8 mouse cellular contexts compared by ENCODE assay signal in the genomic region with DNA sequence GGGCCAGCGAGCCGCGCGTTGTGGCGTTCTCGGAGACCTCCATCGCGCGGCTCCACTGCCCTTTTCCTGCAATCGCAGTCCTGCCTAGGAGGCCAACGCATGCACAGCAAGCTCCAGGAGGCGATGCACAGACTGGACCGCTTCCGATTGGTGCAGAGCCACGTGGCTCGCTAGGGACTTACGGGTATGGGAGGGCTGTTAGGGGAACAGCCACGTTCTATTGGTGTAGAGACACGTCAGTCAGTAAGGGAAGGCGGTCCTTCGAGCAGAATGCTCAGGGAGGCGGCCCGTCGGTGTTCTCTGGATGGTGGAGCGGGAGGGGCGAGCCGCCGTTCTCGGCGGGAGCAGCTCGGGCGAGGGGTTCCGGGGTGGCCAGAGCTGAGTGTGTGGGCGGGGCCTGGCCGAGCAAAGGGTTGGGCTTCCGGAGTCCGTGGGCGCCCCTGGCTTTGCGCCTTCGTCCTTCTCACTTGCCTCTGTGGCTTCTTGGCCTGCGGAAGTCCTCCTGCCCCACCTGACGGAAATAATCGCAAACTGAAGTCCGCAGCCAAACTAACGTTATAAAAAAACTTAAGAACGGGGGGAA. TPM values are rescaled to one million over a fixed set of nuclear protein-coding genes. Genes with fewer than 3 reads are reported as not detected.
A peak's percentile ranks its signal among the peaks of the same experiment; 100 is the strongest.
DNase-seq lines count a peak whose midpoint lies in the region; ATAC-seq lines count a peak whose summit lies in the region.

A gene (minus strand): TSS at position 164 of the 583 bp plus-strand sequence.

- H3K4me2 ChIP-seq in hindbrain, embryonic 16.5 days (ENCODE audit: low read length) = peak within 1 kb of the TSS; percentile 91

- no peaks in the 10 kb centered on the region; the same call in 1 of the 2 replicates for H3K79me2 ChIP-seq in macrophage (ENCODE audit: inconsistent target)

- peak within 1 kb of the TSS; percentile 75 for H3K4me3 ChIP-seq in hindbrain, embryonic 16.5 days (ENCODE audit: low read length)
- peak within 1 kb of the TSS; percentile 74 for H3K4me3 ChIP-seq in macrophage (ENCODE audit: inconsistent target)

- peak; percentile 100 for DNase-seq in WW6 (ENCODE audit: low read depth, low spot score)
- peak; percentile 98 to 99 for DNase-seq in cerebellum, postnatal 4 days (ENCODE audit: low spot score in 2 of 2)
- DNase-seq in gastrocnemius, adult 18-20 months (ENCODE audit: low spot score) = peak; percentile 100
- DNase-seq in left cerebral cortex, adult 18-20 months (ENCODE audit: low spot score in 2 of 2) = peak; percentile 99
- peak; percentile 99 for DNase-seq in right cerebral cortex, adult 18-20 months
- DNase-seq in urinary bladder, postnatal 10 days (ENCODE audit: low spot score) = peak; percentile 98

- ATAC-seq in hindbrain, embryonic 16.5 days = peak; percentile 100

- no peaks in the 10 kb centered on the region for H3K27me3 ChIP-seq in hindbrain, embryonic 16.5 days (replicated peaks; ENCODE audit: control insufficient read depth, insufficient read depth, low read length)

- H3K9me3 ChIP-seq in hindbrain, embryonic 16.5 days (ENCODE audit: control insufficient read depth, low read length) = no peaks in the 10 kb centered on the region

- H3K4me1 ChIP-seq in hindbrain, embryonic 16.5 days (ENCODE audit: control insufficient read depth, insufficient read depth, low read depth, low read length) = peaks cover 7% of the 10 kb centered on the region; the same call in 1 of the 2 replicates

- WGBS in hindbrain, embryonic 16.5 days = under 1% methylated on average over 46 of the region's 46 CpGs
- WGBS in macrophage (ENCODE audit: missing documents) = 1% methylated on average over 44 of the region's 46 CpGs

- no peaks in the 10 kb centered on the region for H3K36me3 ChIP-seq in hindbrain, embryonic 16.5 days (ENCODE audit: control insufficient read depth, insufficient read depth, low read length)
- H3K36me3 ChIP-seq in macrophage (ENCODE audit: inconsistent target) = peaks cover 11% of the 10 kb centered on the region; the same call in 1 of the 2 replicates

- peak within 1 kb of the TSS; percentile 86 for H3K9ac ChIP-seq in hindbrain, embryonic 16.5 days (ENCODE audit: low read depth, low read length)

- peak within 1 kb of the TSS; percentile 96 for H3K27ac ChIP-seq in hindbrain, embryonic 16.5 days (ENCODE audit: low read depth, low read length)
- H3K27ac ChIP-seq in macrophage = peak within 1 kb of the TSS; percentile 86

RNA-seq across cellular contexts. Expression of the gene that starts here (rescaled TPM):
- total RNA-seq in gastrocnemius, adult 18-20 months (2021) = 1 to 10 TPM; 2.3 to 2.9 TPM
- polyA plus RNA-seq in hindbrain, embryonic 16.5 days (2015; fragmentation: Nextera tagmentation; extraction: Ambion mirVana) = 7.3 and 7.8 TPM in 2 replicates
- total RNA-seq in left cerebral cortex, adult 18-20 months (2021) = 1 to 10 TPM; 5.5 to 7.0 TPM
- 10 to 100 TPM in 22 of 26 experiments, 1 to 10 TPM in 4; 1.8 to 34.8 (median 24.6) TPM for total RNA-seq in macrophage (2018; cell fraction: chromatin; rRNA removed)
- total RNA-seq in macrophage (2018; cell fraction: cytosol; rRNA removed) = 1 to 10 TPM in 24 of 26 experiments, under 1 TPM in 2; 0.62 to 3.8 (median 2.2) TPM
- 10 to 100 TPM in 16 of 26 experiments, 1 to 10 TPM in 10; 2.5 to 22.5 (median 12.6) TPM for total RNA-seq in macrophage (2018; cell fraction: nucleus; rRNA removed)
- polyA plus RNA-seq in macrophage (2018) = 2.3 to 3.5 TPM (median 2.8 TPM) in 3 replicates

Comparison
In these comparisons a context has a peak if more than half of its experiments do, and no peak if none do; other contexts are left out.
1. Peak in every context shown above with its lines: DNase-seq, ATAC-seq, H3K4me3 ChIP-seq and H3K27ac ChIP-seq.